Mouse (Mus musculus) thymus, adult 2 months (tissue): Measurements from ENCODE around the gene Myo1b. TPM values are rescaled to one million over a fixed set of nuclear protein-coding genes. Genes with fewer than 3 reads are reported as not detected.

Experiments used
- DNase-seq: peaks from one replicate; pipeline ENCODE4 v3.0.0; 2021
- H3K27ac ChIP-seq: fragments of 200-500 bp; 2 replicates; pipeline ENCODE4 v1.5.1; 2012; ENCODE audit warnings: low read length, control low read depth; ENCODE audit not compliant: control insufficient read depth, insufficient read depth
- H3K27me3 ChIP-seq: fragments of 200-500 bp; 2 replicates; pipeline ENCODE4 v1.6.1; 2012; ENCODE audit warnings: mild to moderate bottlenecking, low read length, moderate library complexity, mixed read lengths; ENCODE audit not compliant: control insufficient read depth, insufficient read depth
- H3K36me3 ChIP-seq: fragments of 200-500 bp; 2 replicates; pipeline ENCODE4 v1.6.1; 2012; ENCODE audit warnings: mild to moderate bottlenecking, low read length, moderate library complexity; ENCODE audit not compliant: control insufficient read depth, insufficient read depth
- H3K4me1 ChIP-seq: fragments of 200-500 bp; replicated peaks from 2 replicates; pipeline ENCODE4 v1.6.1; 2012; ENCODE audit warnings: low read length; ENCODE audit not compliant: control insufficient read depth, insufficient read depth
- H3K4me3 ChIP-seq: fragments of 200-500 bp; 2 replicates; pipeline ENCODE4 v1.5.1; 2012; ENCODE audit warnings: mild to moderate bottlenecking, low read length, control low read depth, moderate library complexity; ENCODE audit not compliant: control insufficient read depth, insufficient read depth
- CTCF ChIP-seq: fragments of 200-500 bp; IDR thresholded peaks from 2 replicates; pipeline ENCODE4 v1.5.1; 2012; ENCODE audit warnings: mild to moderate bottlenecking, control low read depth, low read length, moderate library complexity, borderline replicate concordance; ENCODE audit not compliant: control insufficient read depth, poor library complexity, insufficient read depth; ENCODE audit errors: extremely low read depth
- POLR2A ChIP-seq: fragments of 200-500 bp; IDR thresholded peaks from 2 replicates; pipeline ENCODE4 v1.6.1; 2012; ENCODE audit warnings: mild to moderate bottlenecking, low read length, control low read depth, moderate library complexity; ENCODE audit not compliant: control insufficient read depth, poor library complexity, insufficient read depth; ENCODE audit errors: extremely low read depth
- WGBS: fragments of 180-500 bp; shearing (Covaris S2); methylation state at CpG from one replicate; pipeline ENCODE4 v1.1.7; 2018; 5-methylcytosine and 5-hydroxymethylcytosine counted together
- polyA plus RNA-seq: library from polyadenylated mRNA; depleted of rRNA; stranded (reverse); fragments of >200 nt; gene quantifications from 2 replicates; pipeline ENCODE4 v1.2.3, GENCODE M21; 2012

Myo1b gene
- polyA plus RNA-seq, 1 experiment, result 3.3 TPM

- no peak for DNase-seq
- H3K4me1 ChIP-seq, result no peaks in the 10 kb centered on the region
- no peak for TF ChIP-seq CTCF
- no peak for TF ChIP-seq POLR2A
- H3K4me3 ChIP-seq, result no peak overlapping the region
- no peak overlapping the region for H3K27ac ChIP-seq
- no peaks in the 10 kb centered on the region for H3K27me3 ChIP-seq
- H3K36me3 ChIP-seq, result no peaks in the 10 kb centered on the region
- WGBS, result 94% methylated on average over 4 of the region's 4 CpGs
These were observed 78.6 kb downstream of the Myo1b start for GRCm38 (mm10) chr1:51837311-51837710.

DNA sequence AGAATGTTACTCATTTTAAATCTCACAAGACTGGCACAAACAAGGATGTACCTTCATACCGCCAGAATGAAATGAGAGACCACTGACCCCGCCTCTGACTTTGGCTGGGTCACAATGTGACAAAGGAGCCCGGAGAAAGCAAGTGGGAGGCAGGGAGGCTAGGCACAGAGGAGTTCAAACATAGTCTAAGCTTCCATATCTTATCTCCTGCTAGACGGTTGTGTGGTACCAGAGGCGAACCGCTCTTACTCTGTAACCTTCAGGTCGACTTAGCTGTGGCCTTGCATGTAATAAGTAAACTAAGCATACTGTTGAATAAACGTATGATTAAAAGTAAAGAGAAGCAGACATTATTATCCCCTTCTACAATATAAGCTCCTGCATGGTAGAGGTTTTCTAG lies 80.1 kb downstream of the Myo1b start:
- Histone ChIP-seq H3K36me3 (no peaks in the 10 kb centered on the region), H3K4me3 (no peak overlapping the region), H3K27me3 (no peaks in the 10 kb centered on the region), H3K4me1 (no peaks in the 10 kb centered on the region), H3K27ac (no peak overlapping the region)
- TF ChIP-seq CTCF (no peak), POLR2A (no peak)
- DNase-seq, result no peak
- 94% methylated on average over 8 of the region's 8 CpGs for whole genome bisulfite sequencing

DNA sequence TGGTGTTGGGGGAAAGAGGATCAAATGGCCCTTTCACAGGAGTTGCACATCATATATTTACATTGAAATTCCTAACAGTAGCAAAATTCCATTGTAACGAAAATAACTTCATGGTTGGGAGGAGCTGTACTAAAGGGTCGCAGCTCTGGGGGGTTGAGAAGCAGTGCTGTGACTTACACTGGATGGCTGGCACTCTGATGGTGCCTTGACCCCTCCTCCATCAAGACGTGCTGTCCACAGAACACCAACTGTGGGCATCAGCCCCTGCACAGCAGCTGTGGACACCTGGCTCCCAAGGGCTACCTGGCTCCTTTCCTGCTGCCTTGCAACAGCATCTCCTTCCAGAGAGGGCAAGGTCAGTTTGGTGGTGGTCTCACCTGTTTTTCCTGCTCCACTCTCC lies 81.8 kb downstream of the Myo1b start:
- Histone ChIP-seq H3K4me3 (no peak overlapping the region), H3K27me3 (no peaks in the 10 kb centered on the region), H3K4me1 (no peaks in the 10 kb centered on the region), H3K36me3 (no peaks in the 10 kb centered on the region), H3K27ac (no peak overlapping the region)
- TF ChIP-seq POLR2A, result no peak
- TF ChIP-seq CTCF, result no peak
- 93% methylated on average over 3 of the region's 3 CpGs for WGBS
- DNase-seq, result no peak

- H3K4me3 ChIP-seq, result no peak overlapping the region
- no peaks in the 10 kb centered on the region for H3K27me3 ChIP-seq
- WGBS, result 95% methylated on average over 9 of the region's 9 CpGs
- no peaks in the 10 kb centered on the region for H3K36me3 ChIP-seq
- no peaks in the 10 kb centered on the region for H3K4me1 ChIP-seq
- no peak for TF ChIP-seq POLR2A
- TF ChIP-seq CTCF, result no peak
- no peak for DNase-seq
- H3K27ac ChIP-seq, result no peak overlapping the region
These were observed 86.5 kb downstream of the Myo1b start for GRCm38 (mm10) chr1:51829353-51829752.

GRCm38 (mm10) chr1:51822531-51822930 lies 93.3 kb downstream of the Myo1b start:
- Histone ChIP-seq H3K4me1 (no peaks in the 10 kb centered on the region), H3K4me3 (no peak overlapping the region), H3K27me3 (no peaks in the 10 kb centered on the region), H3K27ac (no peak overlapping the region), H3K36me3 (no peaks in the 10 kb centered on the region)
- WGBS, result 92% methylated on average over 4 of the region's 4 CpGs
- no peak for DNase-seq
- TF ChIP-seq CTCF, result no peak
- TF ChIP-seq POLR2A, result no peak

DNA sequence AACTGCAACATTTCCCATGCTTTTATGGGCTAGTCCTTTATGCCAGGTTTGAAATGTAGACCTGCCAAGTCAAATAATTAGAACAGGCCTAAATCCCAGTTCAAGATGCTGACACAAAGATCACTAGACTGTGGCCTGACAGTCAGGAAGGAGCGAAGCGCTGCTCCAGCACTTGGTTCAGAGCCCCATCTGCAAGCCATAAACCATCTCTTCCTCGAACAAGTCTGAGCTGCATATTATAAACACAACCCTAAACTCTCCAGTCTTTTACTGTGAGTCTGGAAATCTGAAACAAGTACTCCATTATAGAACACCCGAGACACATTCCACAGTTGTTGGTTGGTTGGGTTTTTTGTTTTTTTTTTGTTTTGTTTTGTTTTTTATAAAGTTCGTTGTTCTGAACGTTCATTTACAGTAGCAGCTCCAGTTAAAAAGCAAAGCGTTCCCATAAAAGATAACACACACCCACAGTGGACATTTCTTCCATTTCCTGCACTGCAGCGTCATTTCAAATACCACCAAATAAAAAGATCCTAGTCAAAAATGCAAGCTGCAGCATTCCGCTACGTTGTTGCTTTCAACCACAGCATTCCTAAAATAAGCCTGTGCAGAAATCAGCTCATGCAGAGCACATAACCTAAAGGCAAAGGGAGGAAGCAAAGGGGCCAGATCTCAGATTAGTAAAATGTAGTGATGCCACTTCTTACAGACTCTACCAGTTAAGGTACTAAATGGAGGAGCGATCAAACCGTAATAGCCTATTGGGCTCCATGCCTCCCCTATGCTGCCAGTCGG lies 94.0 kb downstream of the Myo1b start:
- Histone ChIP-seq H3K4me1 (no peaks in the 10 kb centered on the region), H3K27ac (no peak overlapping the region), H3K4me3 (no peak overlapping the region), H3K36me3 (no peaks in the 10 kb centered on the region), H3K27me3 (no peaks in the 10 kb centered on the region)
- DNase-seq, result no peak
- TF ChIP-seq CTCF (no peak), POLR2A (no peak)
- WGBS, result 90% methylated on average over 13 of the region's 13 CpGs

GRCm38 (mm10) chr1:51820520-51820919 lies 95.4 kb downstream of the Myo1b start:
- no peak overlapping the region for H3K27ac ChIP-seq

More at GRCm38 (mm10) chr1:51820520-51820919, 95.4 kb downstream of the Myo1b start:
- no peaks in the 10 kb centered on the region for H3K4me1 ChIP-seq
- DNase-seq, result no peak
- WGBS, result 90% methylated on average over 6 of the region's 6 CpGs
- TF ChIP-seq POLR2A (no peak), CTCF (no peak)
- H3K27me3 ChIP-seq, result no peaks in the 10 kb centered on the region
- no peaks in the 10 kb centered on the region for H3K36me3 ChIP-seq
- H3K4me3 ChIP-seq, result no peak overlapping the region
